9 mouse cellular contexts compared by ENCODE assay signal in genomic region chr10:86273410-86274191, GRCm38 (mm10). TPM values are rescaled to one million over a fixed set of nuclear protein-coding genes. Genes with fewer than 3 reads are reported as not detected.
DNase-seq lines count a peak whose midpoint lies in the region; ATAC-seq and TF ChIP-seq lines count a peak whose summit lies in the region.
"Had no signal": no experiment of that assay in that cellular context is flagged by ENCODE, and none has a peak within 500 bp of the region (broad histone marks: within the 10 kb centered on the region; RNA-seq: fewer than 3 reads in every experiment).

No protein-coding gene starts in this region.

- H3K9me3 ChIP-seq in embryonic facial prominence, embryonic 14.5 days (ENCODE audit: control insufficient read depth, low read length): no peaks in the 10 kb centered on the region
- no peaks in the 10 kb centered on the region for H3K9me3 ChIP-seq in liver, embryonic 14.5 days (ENCODE audit: control insufficient read depth, low read length)

- ATAC-seq in embryonic facial prominence, embryonic 14.5 days (ENCODE audit: low read depth): peak; percentile 70
- peak; percentile 69 for ATAC-seq in liver, embryonic 14.5 days (ENCODE audit: insufficient read depth)

- 28% methylated on average over 19 of the region's 19 CpGs for WGBS in embryonic facial prominence, embryonic 14.5 days
- 17% methylated on average over 19 of the region's 19 CpGs for WGBS in liver, embryonic 14.5 days (ENCODE audit: insufficient replicate concordance)

- no peaks in the 10 kb centered on the region for H3K36me3 ChIP-seq in embryonic facial prominence, embryonic 14.5 days (ENCODE audit: control insufficient read depth, insufficient read depth, low read length)
- no peaks in the 10 kb centered on the region for H3K36me3 ChIP-seq in liver, embryonic 14.5 days (replicated peaks; ENCODE audit: control insufficient read depth, insufficient read depth, low read depth)

- no peak overlapping the region for H3K4me3 ChIP-seq in embryonic facial prominence, embryonic 14.5 days (ENCODE audit: low read depth, low read length)
- H3K4me3 ChIP-seq in liver, embryonic 14.5 days (ENCODE audit: insufficient read depth in 1 of 2, low read depth in 2 of 2, low read length in 2 of 2): no peak overlapping the region
- H3K4me3 ChIP-seq in layer of hippocampus, adult 2 months: no peak overlapping the region

- H3K9ac ChIP-seq in embryonic facial prominence, embryonic 14.5 days (ENCODE audit: low read depth, low read length): no peak overlapping the region
- no peak overlapping the region for H3K9ac ChIP-seq in liver, embryonic 14.5 days (replicated peaks)

- H3K27ac ChIP-seq in embryonic facial prominence, embryonic 14.5 days (replicated peaks; ENCODE audit: low read depth, low read length): peak overlapping the region; percentile 12
- H3K27ac ChIP-seq in liver, embryonic 14.5 days: no peak overlapping the region
- H3K27ac ChIP-seq in layer of hippocampus, adult 2 months: no peak overlapping the region

- TF ChIP-seq EP300 in liver, embryonic 14.5 days (IDR thresholded peaks at IDR 0.05; ENCODE audit: low read depth): no peak

- H3K27me3 ChIP-seq in embryonic facial prominence, embryonic 14.5 days (replicated peaks; ENCODE audit: control insufficient read depth, insufficient read depth, low read length): no peaks in the 10 kb centered on the region
- H3K27me3 ChIP-seq in liver, embryonic 14.5 days (ENCODE audit: control insufficient read depth, insufficient read depth, low read length): no peaks in the 10 kb centered on the region

- no peak for TF ChIP-seq CTCF in liver, embryonic 14.5 days (IDR thresholded peaks at IDR 0.05; ENCODE audit: low read depth)
- no peak for TF ChIP-seq CTCF in layer of hippocampus, adult 2 months (conservative IDR thresholded peaks at IDR 0.05)

- peaks cover 17% of the 10 kb centered on the region for H3K4me1 ChIP-seq in embryonic facial prominence, embryonic 14.5 days (ENCODE audit: control insufficient read depth, insufficient read depth, low read length)
- H3K4me1 ChIP-seq in liver, embryonic 14.5 days (replicated peaks; ENCODE audit: control insufficient read depth in 2 of 2, insufficient read depth in 2 of 2, low read length in 1 of 2): peaks cover 0 to 4% of the 10 kb centered on the region in 2 experiments; a peak in 1 of 4 replicates

- DNase-seq in adrenal gland, postnatal 14 days: peak; percentile 54
- DNase-seq in embryonic facial prominence, embryonic 14.5 days (ENCODE audit: low spot score): peak; percentile 72
- DNase-seq in kidney, adult 18-20 months: peak; percentile 71
- no peak for DNase-seq in liver, embryonic 14.5 days (ENCODE audit: low read depth in 3 of 3, low spot score in 3 of 3)
- no peak for DNase-seq in spleen, postnatal 36 days (ENCODE audit: low spot score in 2 of 2)
- DNase-seq in spleen, postnatal 4 days (ENCODE audit: low spot score in 2 of 2): no peak
- no peak for DNase-seq in layer of hippocampus, adult 2 months (ENCODE audit: low spot score in 2 of 2)
- DNase-seq in layer of hippocampus, adult 8-10 months (ENCODE audit: low spot score in 2 of 2): no peak

- no peak overlapping the region for H3K4me2 ChIP-seq in embryonic facial prominence, embryonic 14.5 days (ENCODE audit: low read depth, low read length)
- H3K4me2 ChIP-seq in liver, embryonic 14.5 days (ENCODE audit: low read depth): no peak overlapping the region

RNA-seq across cellular contexts. Expression of gene Timp3, which starts 26.6 kb away (rescaled TPM):
- 283 and 294 TPM in 2 replicates for total RNA-seq in adrenal gland, postnatal 14 days (2021)
- polyA plus RNA-seq in embryonic facial prominence, embryonic 14.5 days (2014; fragmentation: Nextera tagmentation; extraction: Ambion mirVana): 77.5 and 86.6 TPM in 2 replicates
- polyA plus RNA-seq in liver, embryonic 14.5 days (2012; rRNA removed): 2.7 and 3.2 TPM in 2 replicates
- 3.8 and 4.8 TPM in 2 replicates for polyA plus RNA-seq in liver, embryonic 14.5 days (2014; fragmentation: Nextera tagmentation; extraction: Ambion mirVana)
- 10 to 100 TPM; 61.8 to 62.0 TPM for total RNA-seq in layer of hippocampus, adult 2 months (2021)
- 10 to 100 TPM; 65.5 to 73.4 (median 69.4) TPM for total RNA-seq in layer of hippocampus, adult 8-10 months (2022)
- total RNA-seq: MEL had no signal

Comparison
In these comparisons a context has a peak if more than half of its experiments do, and no peak if none do; other contexts are left out.
1. DNase-seq: peak in adrenal gland, postnatal 14 days (single experiment), embryonic facial prominence, embryonic 14.5 days (single experiment) and kidney, adult 18-20 months (single experiment); none in liver, embryonic 14.5 days (0 of 3), spleen, postnatal 36 days (0 of 2), spleen, postnatal 4 days (0 of 2), layer of hippocampus, adult 2 months (0 of 2) and layer of hippocampus, adult 8-10 months (0 of 2).